Mouse (Mus musculus): ENCODE results near the gene Igflr1. TPM values are rescaled to one million over a fixed set of nuclear protein-coding genes. Genes with fewer than 3 reads are reported as not detected.

The Igflr1 gene
- polyA plus RNA-seq, 1 experiment from 2014 or later, result 4.2 TPM

DNA sequence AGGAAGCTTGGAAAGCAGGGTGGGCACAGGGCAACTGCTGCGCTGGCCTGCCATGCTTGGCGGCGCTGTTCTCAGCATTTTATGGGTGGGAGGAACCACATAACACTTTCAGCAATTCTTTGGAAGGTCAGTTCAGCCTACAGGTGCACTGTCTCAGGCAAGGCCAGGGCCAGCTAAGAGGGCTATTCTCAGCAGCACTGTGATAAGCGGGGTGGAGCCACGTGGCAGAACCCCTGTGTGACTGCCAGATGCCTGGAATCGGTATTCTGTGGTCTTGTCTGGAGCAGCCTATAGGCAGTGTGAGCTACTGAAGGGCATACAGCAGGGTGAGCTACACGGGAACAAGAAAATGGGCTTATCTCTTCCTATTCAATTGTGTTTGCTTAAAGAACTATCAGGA is 44.8 kb downstream of the Igflr1 start:
- 57% methylated on average over 7 of the region's 7 CpGs for WGBS
- Histone ChIP-seq H3K4me1 (no peaks in the 10 kb centered on the region), H3K9me3 (replicated peaks) (no peaks in the 10 kb centered on the region), H3K36me3 (no peaks in the 10 kb centered on the region), H3K27ac (no peak overlapping the region), H3K27me3 (no peaks in the 10 kb centered on the region; the same call in 1 of the 2 replicates), H3K4me2 (replicated peaks) (no peak overlapping the region), H3K4me3 (no peak overlapping the region), H3K9ac (no peak overlapping the region)
- ATAC-seq (ENCODE audit: low FRiP score), result no peak

DNA sequence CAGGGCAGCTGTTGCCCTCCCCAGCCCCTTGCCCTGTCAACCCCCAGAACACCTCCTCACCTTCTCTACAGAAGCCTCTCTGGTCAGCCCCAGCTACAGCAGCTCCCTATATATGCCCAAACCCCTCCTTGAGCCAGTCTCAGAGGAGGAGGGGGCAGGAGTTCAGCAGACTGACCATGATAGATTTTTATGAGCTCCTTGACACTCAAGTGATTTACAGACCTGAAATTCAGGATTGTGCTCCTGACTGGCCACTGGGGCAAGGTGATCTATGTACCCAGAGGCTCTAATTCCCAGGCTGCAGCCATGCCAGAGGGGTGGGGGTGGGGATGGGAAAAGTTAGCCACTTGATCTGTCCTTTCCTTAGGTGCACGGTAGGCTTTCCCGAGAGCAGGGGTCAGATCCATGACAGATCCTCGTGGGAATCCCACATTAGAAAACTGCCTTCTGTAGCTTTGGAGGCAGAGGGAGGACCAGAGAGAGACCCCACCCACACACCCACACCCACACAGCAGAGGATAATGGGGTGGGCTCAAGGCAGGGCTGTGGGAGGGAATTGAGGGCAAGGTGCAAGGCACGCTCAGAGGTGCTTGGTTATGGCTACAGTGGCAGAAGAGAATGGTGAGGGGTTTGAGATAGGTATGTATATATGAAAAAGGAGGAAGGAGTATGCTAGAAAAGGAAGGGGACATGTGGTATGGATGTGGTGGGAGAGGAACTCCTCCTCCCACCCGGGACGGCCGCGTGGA is 47.6 kb downstream of the Igflr1 start, which contains the start of gene Upk1a:
Upk1a (minus strand) TSS at position 194 of the 749 bp plus-strand sequence.
- Histone ChIP-seq H3K4me1 (no peaks in the 10 kb centered on the region), H3K4me3 (no peak within 1 kb of the TSS), H3K36me3 (peaks cover 22% of the 10 kb centered on the region), H3K4me2 (replicated peaks) (no peak within 1 kb of the TSS), H3K27me3 (no peaks in the 10 kb centered on the region), H3K9ac (no peak within 1 kb of the TSS), H3K27ac (no peak within 1 kb of the TSS), H3K9me3 (replicated peaks) (no peaks in the 10 kb centered on the region)
- 78% methylated on average over 8 of the region's 8 CpGs for WGBS
- ATAC-seq (ENCODE audit: low FRiP score), result no peak

DNA sequence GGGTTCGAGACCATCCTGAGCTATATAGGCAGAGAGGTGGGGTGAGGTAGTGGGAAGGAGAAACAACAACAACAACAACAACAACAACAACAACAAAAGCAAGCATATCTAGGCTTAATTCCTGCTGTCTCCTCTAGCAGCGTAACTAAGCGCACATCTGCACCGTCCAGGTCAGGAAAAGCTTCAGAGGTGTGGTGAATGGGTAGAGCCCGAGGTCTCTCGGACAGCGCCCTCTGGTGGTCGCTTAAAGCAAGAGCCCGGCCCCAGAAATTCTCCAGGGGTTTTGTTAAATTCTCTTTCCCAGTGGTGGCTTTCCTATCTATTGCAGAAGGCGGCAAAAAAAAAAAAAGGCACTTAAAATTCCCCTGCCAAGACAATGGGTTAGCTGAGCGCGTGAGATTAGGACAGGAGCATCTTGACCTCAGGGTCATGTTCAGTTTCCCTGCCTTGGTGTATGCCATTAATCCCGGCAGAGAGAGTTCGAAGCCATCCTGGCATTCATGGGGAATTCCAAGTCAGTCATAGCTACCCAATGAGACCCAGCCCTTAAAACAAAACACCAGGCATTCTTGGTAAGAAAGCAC is 48.4 kb downstream of the Igflr1 start:
- WGBS, result 27% methylated on average over 14 of the region's 14 CpGs
- no peak overlapping the region for H3K27ac ChIP-seq

DNA sequence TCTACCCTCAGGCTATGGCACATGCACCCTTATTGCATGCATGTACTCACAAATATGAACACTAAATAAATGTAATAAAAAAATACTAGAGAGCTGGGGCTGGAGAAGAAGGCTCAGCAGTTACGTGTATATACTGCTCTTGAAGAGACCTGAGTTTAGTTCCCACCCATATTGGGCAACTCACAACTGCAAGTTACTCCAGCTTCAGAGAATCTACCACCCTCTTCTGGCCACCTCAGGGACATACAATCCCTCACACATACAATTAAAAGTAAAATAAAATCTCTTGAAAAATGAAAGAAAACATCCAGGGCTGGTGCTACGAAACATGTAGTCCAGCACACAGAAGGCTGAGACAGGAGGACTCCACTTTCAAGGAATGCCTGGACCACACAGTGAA is 49.2 kb downstream of the Igflr1 start:
- no peaks in the 10 kb centered on the region for H3K9me3 ChIP-seq (replicated peaks)
- ATAC-seq (ENCODE audit: low FRiP score), result no peak
- 85% methylated on average over 2 of the region's 2 CpGs for WGBS
- H3K36me3 ChIP-seq, result peaks cover 38% of the 10 kb centered on the region
- no peak overlapping the region for H3K4me3 ChIP-seq
- no peaks in the 10 kb centered on the region for H3K27me3 ChIP-seq
- no peak overlapping the region for H3K9ac ChIP-seq
- no peak overlapping the region for H3K4me2 ChIP-seq (replicated peaks)
- H3K27ac ChIP-seq, result no peak overlapping the region
- H3K4me1 ChIP-seq, result no peaks in the 10 kb centered on the region

More for the DNA sequence above, 48.4 kb downstream of the Igflr1 start:
- no peak overlapping the region for H3K4me3 ChIP-seq
- no peak overlapping the region for H3K9ac ChIP-seq
- ATAC-seq (ENCODE audit: low FRiP score), result peak; percentile 26; the same call in 1 of the 2 replicates
- H3K9me3 ChIP-seq (replicated peaks), result no peaks in the 10 kb centered on the region
- no peaks in the 10 kb centered on the region for H3K27me3 ChIP-seq
- no peak overlapping the region for H3K4me2 ChIP-seq (replicated peaks)
- H3K36me3 ChIP-seq, result peaks cover 30% of the 10 kb centered on the region
- no peaks in the 10 kb centered on the region for H3K4me1 ChIP-seq

DNA sequence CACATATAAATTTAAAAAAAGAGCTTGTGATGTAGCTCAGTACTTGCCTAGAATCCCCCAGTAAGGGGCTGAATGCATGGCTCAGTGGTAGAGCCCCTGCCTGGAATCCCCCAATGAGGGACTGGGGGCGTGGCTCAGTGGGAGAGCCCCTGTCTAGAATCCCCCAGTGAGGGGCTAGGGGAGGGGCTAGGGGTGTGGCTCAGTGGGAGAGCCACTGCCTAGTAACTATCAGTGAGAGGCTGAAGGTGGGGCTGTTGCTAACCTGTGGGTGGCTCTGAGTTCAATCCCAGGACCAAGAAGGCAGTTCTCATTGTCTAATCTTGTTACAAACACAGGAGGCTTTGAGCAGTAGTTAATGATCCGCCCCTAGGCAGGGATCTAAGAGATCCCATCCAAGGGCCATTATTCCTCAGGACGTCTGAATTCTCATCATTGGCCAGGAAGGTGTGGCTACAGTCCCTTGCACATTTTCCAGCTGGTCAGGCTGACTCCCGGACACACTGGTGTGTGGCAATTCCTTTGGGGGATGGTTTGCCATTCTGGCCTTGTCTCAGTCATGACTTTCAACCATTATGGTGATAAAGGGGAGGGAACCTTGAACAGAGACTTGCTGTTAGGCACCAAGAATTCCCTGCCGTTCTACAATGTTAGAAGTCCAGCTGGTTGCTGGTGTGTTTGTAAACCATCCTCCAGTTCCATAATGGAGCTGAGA is 50.0 kb downstream of the Igflr1 start:
- Histone ChIP-seq H3K9ac (no peak overlapping the region), H3K27me3 (no peaks in the 10 kb centered on the region), H3K9me3 (replicated peaks) (no peaks in the 10 kb centered on the region), H3K36me3 (peaks cover 38% of the 10 kb centered on the region), H3K4me2 (replicated peaks) (no peak overlapping the region), H3K4me1 (no peaks in the 10 kb centered on the region), H3K27ac (no peak overlapping the region), H3K4me3 (no peak overlapping the region)
- no peak for ATAC-seq (ENCODE audit: low FRiP score)
- WGBS, result 58% methylated on average over 5 of the region's 5 CpGs

Small RNAs within 50 kb of the gene (microRNA-seq; reads per million reads assigned to microRNA genes)
- gene Gm38670 (1.6 reads per million), gene Mir3569 (1.1 reads per million)

Other genes starting within 250 kb of the Igflr1 start
- gene E130208F15Rik, start 243.7 kb upstream of the Igflr1 start, polyA plus RNA-seq (2016; fragmentation: Nextera tagmentation; extraction: Ambion mirVana), result 0.33 and 0.49 TPM in 2 replicates
- gene Sdhaf1, start 241.5 kb upstream of the Igflr1 start, polyA plus RNA-seq (2016; fragmentation: Nextera tagmentation; extraction: Ambion mirVana), result 22.3 and 23.4 TPM in 2 replicates
- 9.3 and 10.1 TPM in 2 replicates for gene Lrfn3, start 202.7 kb upstream of the Igflr1 start, polyA plus RNA-seq (2016; fragmentation: Nextera tagmentation; extraction: Ambion mirVana)
- gene Tyrobp, start 151.7 kb upstream of the Igflr1 start, polyA plus RNA-seq (2016; fragmentation: Nextera tagmentation; extraction: Ambion mirVana), result 17.7 and 19.7 TPM in 2 replicates
- 0.57 and 0.86 TPM in 2 replicates for gene Hcst, start 145.6 kb upstream of the Igflr1 start, polyA plus RNA-seq (2016; fragmentation: Nextera tagmentation; extraction: Ambion mirVana)
- 1.3 and 2.2 TPM in 2 replicates for gene Nfkbid, start 143.7 kb upstream of the Igflr1 start, polyA plus RNA-seq (2016; fragmentation: Nextera tagmentation; extraction: Ambion mirVana)
- 348 and 365 TPM in 2 replicates for gene Aplp1, start 119.9 kb upstream of the Igflr1 start, polyA plus RNA-seq (2016; fragmentation: Nextera tagmentation; extraction: Ambion mirVana)
- 16.1 and 23.9 TPM in 2 replicates for gene Kirrel2, start 107.7 kb upstream of the Igflr1 start, polyA plus RNA-seq (2016; fragmentation: Nextera tagmentation; extraction: Ambion mirVana)
- gene Nphs1, start 107.1 kb upstream of the Igflr1 start, polyA plus RNA-seq (2016; fragmentation: Nextera tagmentation; extraction: Ambion mirVana), result 3.8 and 5.2 TPM in 2 replicates
- gene Prodh2, start 71.8 kb upstream of the Igflr1 start, polyA plus RNA-seq (2016; fragmentation: Nextera tagmentation; extraction: Ambion mirVana), result not detected in 2 replicates
- 88.6 and 98.9 TPM in 2 replicates for gene Arhgap33, start 30.4 kb upstream of the Igflr1 start, polyA plus RNA-seq (2016; fragmentation: Nextera tagmentation; extraction: Ambion mirVana)
- gene Hspb6, start 13.2 kb upstream of the Igflr1 start, polyA plus RNA-seq (2016; fragmentation: Nextera tagmentation; extraction: Ambion mirVana), result 5.7 and 7.1 TPM in 2 replicates
- 11.3 and 12.6 TPM in 2 replicates for gene Proser3, start 13.1 kb upstream of the Igflr1 start, polyA plus RNA-seq (2016; fragmentation: Nextera tagmentation; extraction: Ambion mirVana)
- gene Lin37, start 5.6 kb upstream of the Igflr1 start, polyA plus RNA-seq (2016; fragmentation: Nextera tagmentation; extraction: Ambion mirVana), result 52.4 and 55.2 TPM in 2 replicates
- gene U2af1l4, start 2.1 kb upstream of the Igflr1 start, polyA plus RNA-seq (2016; fragmentation: Nextera tagmentation; extraction: Ambion mirVana), result 80.6 and 87.5 TPM in 2 replicates
- gene Gm49396, start 2.1 kb upstream of the Igflr1 start, polyA plus RNA-seq (2016; fragmentation: Nextera tagmentation; extraction: Ambion mirVana), result 18.1 and 19.5 TPM in 2 replicates
- gene Psenen, start 1.8 kb upstream of the Igflr1 start, polyA plus RNA-seq (2016; fragmentation: Nextera tagmentation; extraction: Ambion mirVana), result 128 and 139 TPM in 2 replicates
- 8.8 and 9.9 TPM in 2 replicates for gene Kmt2b, start 23.3 kb downstream of the Igflr1 start, polyA plus RNA-seq (2016; fragmentation: Nextera tagmentation; extraction: Ambion mirVana)
- 0.17 and 0.39 TPM in 2 replicates for gene Zbtb32, start 33.5 kb downstream of the Igflr1 start, polyA plus RNA-seq (2016; fragmentation: Nextera tagmentation; extraction: Ambion mirVana)
- gene Upk1a, start 47.4 kb downstream of the Igflr1 start, polyA plus RNA-seq (2016; fragmentation: Nextera tagmentation; extraction: Ambion mirVana), result 0.21 and 0.35 TPM in 2 replicates
- 737 and 880 TPM in 2 replicates for gene Cox6b1, start 60.7 kb downstream of the Igflr1 start, polyA plus RNA-seq (2016; fragmentation: Nextera tagmentation; extraction: Ambion mirVana)
- not detected in 2 replicates for gene Etv2, start 70.4 kb downstream of the Igflr1 start, polyA plus RNA-seq (2016; fragmentation: Nextera tagmentation; extraction: Ambion mirVana)
- 153 and 160 TPM in 2 replicates for gene Rbm42, start 84.9 kb downstream of the Igflr1 start, polyA plus RNA-seq (2016; fragmentation: Nextera tagmentation; extraction: Ambion mirVana)
- 35.4 and 38.4 TPM in 2 replicates for gene Haus5, start 99.6 kb downstream of the Igflr1 start, polyA plus RNA-seq (2016; fragmentation: Nextera tagmentation; extraction: Ambion mirVana)
- gene Pmis2, start 106.2 kb downstream of the Igflr1 start, polyA plus RNA-seq (2016; fragmentation: Nextera tagmentation; extraction: Ambion mirVana), result not detected in 2 replicates
- gene 2200002J24Rik, start 133.5 kb downstream of the Igflr1 start, polyA plus RNA-seq (2016; fragmentation: Nextera tagmentation; extraction: Ambion mirVana), result not detected in 2 replicates
- 0.93 and 1.3 TPM in 2 replicates for gene Atp4a, start 146.8 kb downstream of the Igflr1 start, polyA plus RNA-seq (2016; fragmentation: Nextera tagmentation; extraction: Ambion mirVana)
- 147 and 164 TPM in 2 replicates for gene Tmem147, start 164.1 kb downstream of the Igflr1 start, polyA plus RNA-seq (2016; fragmentation: Nextera tagmentation; extraction: Ambion mirVana)
- gene Gapdhs, start 178.3 kb downstream of the Igflr1 start, polyA plus RNA-seq (2016; fragmentation: Nextera tagmentation; extraction: Ambion mirVana), result 0.76 and 1.1 TPM in 2 replicates
- gene Sbsn, start 186.0 kb downstream of the Igflr1 start, polyA plus RNA-seq (2016; fragmentation: Nextera tagmentation; extraction: Ambion mirVana), result 1.7 and 2.5 TPM in 2 replicates
- 0.59 and 0.67 TPM in 2 replicates for gene Dmkn, start 198.3 kb downstream of the Igflr1 start, polyA plus RNA-seq (2016; fragmentation: Nextera tagmentation; extraction: Ambion mirVana)
- not detected in 2 replicates for gene Krtdap, start 222.5 kb downstream of the Igflr1 start, polyA plus RNA-seq (2016; fragmentation: Nextera tagmentation; extraction: Ambion mirVana)

Data from hindbrain, embryonic 12.5 days (tissue).